Mouse (Mus musculus): ENCODE results near the gene Scg5.
A peak's percentile ranks its signal among the peaks of the same experiment; 100 is the strongest.

The Scg5 gene

DNA sequence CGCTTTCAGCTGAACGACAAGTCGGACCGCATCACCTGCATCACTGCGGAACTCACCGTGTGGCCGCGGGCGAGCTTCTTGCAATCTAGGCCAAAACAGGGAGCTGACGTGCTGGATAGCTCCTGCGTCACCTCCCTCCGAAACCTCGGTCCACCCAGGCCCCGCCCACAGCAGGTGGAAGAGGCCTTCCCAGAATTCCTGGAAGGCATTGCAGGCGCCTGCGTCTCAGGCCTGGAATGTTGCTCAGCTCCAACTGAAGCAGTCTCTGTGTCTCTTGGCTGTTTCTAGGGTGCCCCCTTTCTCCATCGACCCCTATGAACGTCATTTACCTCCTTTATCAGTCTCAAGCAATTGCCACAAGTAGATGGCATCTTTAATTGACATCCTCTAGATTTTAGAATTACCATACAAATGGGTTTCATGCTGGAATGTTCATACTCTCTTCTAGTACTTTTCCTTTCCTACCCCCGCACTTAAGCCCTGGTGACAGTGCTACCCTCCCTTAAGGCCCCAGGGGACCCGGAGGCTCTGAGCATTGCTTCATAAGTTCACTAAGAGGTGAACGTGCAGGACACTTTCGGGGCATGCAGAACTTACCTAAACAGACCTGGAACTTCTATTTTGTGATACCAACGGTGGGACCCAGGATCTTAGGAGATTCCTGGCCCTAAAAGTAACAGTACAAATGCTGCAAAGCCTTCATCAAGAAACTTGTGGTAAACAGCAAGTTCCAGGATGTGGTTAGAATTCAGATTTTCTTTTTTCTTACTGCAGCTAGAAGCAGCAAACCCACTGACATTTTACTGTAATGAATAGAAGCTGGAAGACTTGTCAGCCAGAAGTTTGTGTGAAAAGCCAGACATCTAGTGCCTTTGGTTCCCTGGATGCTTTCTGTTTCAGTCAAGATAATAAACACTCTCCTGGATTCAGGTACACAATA, at the start of gene Scg5:
Gene Scg5 (minus strand): TSS at position 179 of the 940 bp plus-strand sequence.
- DNase-seq, result peak; percentile 79 to 86

DNA sequence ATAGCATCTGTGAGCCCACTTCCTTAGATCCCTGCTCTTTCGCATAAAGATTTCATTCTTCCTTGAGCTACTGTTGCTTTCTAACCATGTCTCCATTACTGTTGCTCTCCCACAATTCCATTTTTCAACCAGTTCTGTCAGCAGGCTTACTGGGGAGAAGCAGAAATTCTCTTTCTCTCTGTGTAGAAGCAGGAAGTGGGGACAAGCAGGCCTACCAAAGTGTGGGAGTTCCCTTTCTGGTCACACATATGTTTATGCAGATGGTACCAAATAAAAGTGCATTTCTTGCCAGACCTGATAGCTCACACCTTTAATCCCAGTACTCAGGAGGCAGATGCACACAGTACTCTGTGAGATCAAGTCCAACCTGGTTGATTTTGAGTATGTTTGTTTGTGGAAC, 41.2 kb upstream of the Scg5 start:
- no peak for DNase-seq

DNA sequence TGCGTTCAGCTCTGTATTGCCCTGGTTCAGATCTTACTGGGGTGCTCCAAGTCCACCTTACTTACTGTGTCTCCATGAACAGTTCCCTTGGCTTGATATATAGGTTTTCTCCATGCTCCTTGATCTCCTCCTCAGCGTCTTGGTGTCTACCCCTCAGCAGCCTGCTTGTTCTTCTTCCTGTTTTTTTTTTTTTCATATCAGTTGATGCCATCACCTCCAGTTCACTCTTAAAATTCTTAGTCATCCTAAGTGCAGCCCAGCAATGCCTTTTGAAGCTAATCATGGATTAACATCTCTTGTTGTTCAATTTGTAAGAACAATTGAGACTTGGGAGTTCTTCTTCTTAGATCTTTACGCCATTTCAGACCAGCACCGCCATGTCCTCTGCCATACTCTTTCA, 39.5 kb upstream of the Scg5 start:
- no peak for DNase-seq

DNA sequence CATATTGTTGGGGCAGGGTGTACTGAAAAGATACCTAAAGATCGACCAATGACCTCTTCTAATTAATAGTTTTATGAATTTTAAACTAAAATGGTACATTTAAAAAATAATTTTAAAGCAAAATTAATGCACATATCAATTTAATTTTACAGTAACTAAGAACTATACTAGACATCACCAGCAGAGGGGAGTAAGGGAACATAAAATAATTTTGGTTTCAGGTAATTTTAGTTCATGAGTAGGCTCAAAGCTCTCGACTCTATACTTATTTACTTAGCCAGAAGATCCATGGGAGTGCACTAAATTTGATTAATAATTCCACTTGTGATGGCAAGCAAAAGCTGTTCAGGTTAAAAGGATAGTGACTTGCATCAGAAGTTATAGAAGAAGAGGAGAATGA, 37.2 kb upstream of the Scg5 start:
- DNase-seq, result no peak

DNA sequence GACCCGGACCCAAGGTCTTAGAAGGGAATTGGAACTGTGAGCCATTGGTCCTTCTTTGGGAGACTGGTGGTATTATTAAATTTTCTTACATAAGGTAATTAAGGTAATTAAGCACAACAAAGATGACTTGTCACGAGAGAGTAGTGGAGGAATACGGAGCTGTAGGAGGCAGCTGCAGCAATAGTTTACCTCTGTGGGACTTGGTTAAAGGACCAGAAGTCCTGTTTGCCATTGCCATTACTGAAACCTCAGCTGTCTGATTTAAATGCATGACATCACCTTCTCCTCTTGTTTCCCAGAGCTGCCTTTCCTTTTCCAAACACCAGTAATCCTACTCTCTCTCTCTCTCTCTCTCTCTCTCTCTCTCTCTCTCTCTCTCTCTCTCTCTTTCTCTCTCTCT, 20.2 kb upstream of the Scg5 start:
- DNase-seq, result no peak

DNA sequence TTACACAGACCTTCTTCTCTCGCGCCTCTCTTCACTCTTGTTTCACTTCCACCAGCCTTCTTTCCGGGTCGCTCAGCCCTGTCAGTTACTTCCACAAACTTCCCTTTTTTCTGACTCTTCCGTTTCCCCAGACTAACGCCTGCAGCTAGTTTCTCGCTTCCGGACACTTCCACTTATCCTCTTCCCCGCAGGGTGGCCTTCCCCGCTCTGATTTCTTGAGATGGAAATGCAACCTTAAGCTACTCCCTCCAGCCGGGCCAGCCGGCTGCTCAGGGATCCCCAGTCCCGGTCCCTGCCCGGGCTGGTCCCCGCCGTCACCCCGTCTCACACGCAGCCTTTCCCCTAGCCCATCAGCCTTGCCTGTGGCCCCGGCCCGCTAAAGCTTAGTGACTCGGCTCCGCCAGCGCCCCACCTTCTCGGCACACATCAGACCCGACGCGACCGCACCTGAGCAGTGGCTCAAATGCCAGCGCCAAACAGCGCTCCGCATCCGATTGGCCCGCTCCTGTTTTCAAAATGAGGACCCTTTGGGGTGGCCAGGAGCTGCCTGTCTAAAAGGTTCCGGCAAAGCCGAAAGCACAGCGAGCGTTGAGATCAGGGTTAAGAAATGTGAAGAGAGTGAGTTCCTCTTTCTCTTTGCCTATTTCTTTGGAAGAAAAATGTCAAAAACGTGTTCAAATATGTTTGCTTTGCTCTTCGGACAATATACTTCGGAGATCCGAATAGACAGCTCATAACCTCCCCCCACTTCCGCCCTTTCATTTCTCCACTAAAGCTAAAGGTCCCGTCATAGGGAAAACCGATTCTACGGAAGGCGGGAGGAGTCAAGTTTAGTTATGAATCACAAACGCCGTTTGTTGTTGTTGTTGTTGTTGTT, 19.6 kb upstream of the Scg5 start, which contains the start of gene Arhgap11a:
Gene Arhgap11a (minus strand): TSS at position 417 of the 877 bp plus-strand sequence.
- peak; percentile 94 to 96 for DNase-seq

DNA sequence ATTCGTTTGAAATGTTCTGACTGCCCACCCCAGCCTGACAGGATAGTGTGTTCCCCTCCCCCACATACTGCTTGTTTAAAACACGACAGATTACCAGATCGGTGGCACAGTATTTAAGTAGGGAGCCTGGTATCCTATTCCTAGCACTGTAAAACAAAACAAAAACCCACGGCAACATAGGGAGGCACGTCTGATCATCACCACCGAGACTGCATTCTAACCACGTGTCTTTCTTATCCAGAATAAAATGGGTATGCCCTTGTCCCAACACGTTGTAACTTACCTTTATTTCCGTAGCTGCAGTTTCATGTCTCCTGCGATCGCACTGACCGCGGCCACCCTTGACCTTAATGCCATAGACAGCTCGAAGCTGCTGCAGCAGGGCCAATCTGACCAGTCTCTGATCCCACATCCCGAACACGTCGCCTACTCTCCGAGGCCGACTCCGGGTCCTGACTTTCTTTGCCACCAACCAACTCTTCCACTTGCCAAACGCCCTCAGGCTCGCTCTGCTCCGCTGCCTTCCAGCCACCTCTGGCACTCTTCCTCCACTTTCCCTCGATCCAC, 18.8 kb upstream of the Scg5 start:
- DNase-seq, result peak in 1 of 2 experiments; percentile 49

DNA sequence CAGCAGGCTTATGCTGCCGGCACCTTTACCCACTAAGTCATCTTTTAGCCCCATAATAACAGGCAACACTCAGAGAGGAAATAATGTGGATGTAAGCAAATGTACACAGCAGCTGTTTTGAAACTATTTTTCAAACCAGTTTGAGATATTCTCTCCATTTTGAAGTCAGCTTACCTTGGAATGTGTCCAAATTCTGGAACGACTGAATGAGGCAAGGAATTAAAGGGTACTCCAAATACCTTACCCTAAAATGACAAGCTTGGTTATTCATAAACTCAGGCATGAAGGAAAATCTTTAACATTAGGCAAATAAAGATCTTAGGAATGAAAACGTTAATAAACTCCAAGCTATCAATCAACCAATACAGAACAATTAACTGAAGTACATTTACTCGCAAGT, 16.2 kb upstream of the Scg5 start:
- DNase-seq, result no peak

DNA sequence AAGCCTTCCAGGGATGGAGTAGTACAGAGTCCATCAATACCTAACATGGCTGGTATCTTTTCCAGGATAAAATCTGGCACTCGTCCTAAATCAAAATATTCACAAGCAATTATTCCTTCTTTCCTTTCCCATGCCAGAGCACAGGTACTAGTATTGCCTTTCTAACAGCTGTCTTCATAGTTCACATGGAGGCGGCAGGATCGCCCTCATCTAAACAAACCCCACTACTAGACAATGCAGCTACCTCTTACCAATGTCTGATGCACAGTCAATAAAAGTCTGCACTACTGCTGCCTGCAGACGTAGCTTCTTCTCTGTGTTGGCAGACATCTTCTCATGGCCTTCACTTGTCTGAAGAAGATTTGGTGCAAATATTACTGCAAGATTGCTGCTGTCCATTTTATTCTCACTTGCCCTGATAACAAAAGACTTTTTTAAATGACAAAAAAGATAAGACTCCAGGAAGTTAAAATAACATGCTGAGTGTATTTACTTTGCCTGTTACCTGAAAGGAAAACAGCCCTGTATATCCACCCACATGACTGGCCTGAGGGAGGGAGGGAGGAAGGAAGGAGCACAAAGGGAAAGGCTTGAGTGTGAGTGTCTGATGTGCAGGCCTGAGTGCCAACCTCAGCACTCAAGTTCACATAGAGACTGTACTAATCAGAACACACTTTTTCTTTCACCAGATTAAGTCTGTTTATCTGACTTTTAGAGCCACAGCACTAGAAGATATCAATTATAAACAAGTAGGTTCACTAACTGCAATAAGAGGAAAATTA, 12.9 kb upstream of the Scg5 start:
- DNase-seq, result no peak

DNA sequence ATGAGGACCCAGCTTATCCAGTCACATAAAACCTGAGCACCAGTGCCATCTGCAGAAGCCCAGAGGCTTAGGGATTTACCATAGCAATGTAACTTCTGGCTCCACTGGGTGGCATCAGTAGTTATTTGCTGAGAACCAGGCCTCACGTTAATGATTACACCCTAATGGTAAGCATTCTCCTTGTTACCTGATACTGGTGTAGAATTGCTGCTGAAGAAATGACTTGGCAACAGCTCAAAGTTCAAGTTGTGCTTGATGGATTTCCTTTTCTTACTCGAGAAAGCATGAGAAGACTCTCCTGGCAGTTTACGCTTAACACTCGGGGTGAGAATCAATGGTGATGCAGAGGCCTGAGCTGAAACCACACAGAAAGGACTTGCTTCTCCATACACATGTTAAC, 10.6 kb upstream of the Scg5 start:
- DNase-seq, result peak; percentile 42 to 88

DNA sequence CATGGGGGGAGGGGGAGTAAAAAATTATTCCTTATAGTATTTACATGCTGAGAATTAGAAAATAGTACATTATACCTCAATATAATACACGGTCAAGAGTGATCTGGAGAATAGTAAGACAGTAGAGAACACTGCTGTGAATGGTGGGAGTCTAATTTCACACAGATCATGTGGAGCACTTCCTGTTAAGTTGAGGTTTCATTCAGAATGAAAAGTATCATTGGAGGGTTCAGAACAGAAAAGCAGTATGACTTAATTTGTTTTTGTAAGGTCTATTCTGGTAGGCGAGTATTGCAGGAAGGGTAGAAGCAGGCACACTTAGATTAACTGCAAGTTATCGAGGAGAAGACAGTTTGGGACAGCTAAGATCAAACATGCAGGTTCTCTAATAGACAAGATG, 6.3 kb upstream of the Scg5 start:
- DNase-seq, result no peak

DNA sequence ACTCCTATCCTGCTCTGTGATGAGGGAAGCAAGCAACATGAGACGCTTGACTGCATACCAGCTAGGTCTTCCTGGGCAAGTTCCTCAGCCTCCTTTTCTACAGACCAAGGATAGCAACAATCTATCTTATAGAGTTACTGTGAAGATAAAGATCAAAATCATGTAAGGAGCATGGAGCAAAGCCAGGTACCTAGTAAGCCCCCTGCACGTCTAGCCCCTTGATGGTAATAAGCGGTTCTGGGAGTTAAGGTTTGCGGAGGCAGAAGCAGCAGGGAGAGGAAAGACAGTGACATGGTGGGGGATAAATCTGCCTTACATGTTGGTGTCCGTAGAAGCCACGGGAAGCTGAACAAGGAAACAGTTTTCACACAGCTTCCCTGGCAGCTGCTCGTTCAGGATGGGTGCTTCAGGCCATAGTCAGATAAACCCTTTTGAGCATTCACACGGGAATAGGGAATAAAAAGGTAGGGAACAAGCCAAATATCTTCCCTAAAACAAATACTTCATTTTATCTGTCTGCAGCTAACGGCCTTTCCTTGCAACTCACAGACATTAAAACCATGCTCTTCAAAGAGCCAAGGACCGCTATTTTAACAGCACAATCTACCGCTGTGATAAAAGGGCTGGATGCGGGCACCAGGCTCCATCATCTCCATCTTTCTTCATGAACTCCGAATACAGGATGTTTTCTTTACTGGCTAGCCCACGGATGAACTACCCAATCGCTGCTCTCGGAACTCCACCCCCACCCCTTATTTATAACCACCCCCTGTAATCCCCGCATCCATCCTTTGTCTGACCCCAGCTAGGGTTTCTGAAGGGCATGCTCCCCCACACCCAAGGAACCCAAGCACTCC, 607 bp downstream of the Scg5 start:
- no peak for DNase-seq

DNA sequence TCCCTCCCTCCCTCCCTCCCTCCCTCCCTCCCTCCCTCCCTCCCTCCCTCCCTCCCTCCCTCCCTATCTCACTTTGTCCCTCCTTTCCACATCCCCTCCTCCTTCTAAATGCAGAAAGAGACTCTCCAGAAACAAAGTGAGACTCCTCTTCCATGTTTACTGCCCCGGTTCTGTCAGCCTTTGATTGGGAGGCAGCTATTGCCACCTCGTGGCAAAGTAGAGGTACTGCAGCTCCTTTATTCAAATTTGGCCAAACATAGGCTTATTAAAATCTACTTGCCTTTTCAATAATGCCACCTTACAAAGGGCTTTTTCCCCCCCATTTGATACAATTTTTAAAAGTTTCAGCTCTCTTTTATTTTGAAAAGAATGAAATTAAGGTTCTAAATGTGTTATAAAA, 5.0 kb downstream of the Scg5 start:
- peak; percentile 31 to 39 for DNase-seq

DNA sequence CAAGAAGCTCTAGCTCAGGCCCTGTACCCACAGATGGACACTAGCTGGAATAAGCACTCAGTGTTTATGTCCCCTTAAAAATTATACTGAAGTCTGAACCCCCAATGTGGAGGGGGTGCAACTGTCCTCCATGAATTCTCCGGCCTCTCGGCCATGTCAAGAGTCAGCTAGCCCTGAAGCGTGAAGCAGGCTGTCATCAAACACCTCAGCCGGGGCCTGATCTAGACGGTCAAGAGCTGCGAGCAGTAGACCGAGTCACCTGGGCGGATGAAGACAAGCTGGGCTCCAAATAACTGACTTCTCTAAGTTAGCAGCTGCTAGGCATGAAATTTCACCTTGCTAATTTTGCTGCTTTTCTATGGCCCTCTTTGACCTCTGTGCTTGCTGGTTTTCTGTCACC, 6.6 kb downstream of the Scg5 start:
- DNase-seq, result no peak

DNA sequence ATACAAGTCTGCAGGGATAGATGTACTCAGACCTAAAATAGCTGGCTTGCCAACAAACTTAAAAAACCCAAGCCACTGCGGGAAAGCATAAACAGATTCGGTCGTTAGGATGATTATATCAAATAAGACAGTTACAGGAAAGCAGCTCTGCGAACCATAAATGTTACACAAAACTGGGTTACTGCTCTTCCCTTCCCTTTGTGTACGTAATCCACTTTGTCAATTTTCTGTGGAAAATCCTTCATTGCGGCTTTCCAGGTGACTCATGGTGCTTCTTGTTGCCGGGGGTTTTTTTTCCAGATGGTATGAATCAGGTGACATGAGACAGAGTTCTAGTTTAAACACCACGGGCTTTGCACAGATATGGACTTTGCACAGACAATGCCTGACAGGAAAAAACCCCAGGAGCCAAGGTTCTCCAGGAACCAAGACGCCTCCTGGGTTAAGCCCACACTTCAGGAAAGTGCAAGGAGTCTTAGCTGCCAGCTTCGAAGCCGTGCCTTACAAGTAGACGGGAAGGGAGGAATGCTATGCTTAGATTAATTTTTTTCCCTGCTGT, 7.7 kb downstream of the Scg5 start:
- DNase-seq, result peak; percentile 41 to 59

DNA sequence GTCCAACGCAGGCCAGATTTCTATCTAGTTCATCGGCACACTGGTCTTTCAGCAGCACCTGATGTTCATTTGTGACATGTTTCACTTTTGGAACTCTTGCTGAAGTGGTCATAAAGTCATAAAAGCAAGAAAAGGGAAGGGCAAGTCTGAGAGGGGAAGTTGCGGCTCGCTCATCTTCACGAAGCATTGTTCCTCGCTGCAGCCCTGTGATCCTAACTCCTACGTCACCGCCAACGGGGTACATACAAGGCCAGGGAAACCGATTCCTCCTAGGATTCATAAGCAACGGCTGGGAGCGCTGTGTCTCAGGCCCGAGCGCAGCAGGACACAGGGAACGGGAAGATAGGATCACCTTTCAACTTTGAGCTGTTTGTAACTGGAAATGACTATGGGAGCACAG, 8.8 kb downstream of the Scg5 start:
- no peak for DNase-seq

DNA sequence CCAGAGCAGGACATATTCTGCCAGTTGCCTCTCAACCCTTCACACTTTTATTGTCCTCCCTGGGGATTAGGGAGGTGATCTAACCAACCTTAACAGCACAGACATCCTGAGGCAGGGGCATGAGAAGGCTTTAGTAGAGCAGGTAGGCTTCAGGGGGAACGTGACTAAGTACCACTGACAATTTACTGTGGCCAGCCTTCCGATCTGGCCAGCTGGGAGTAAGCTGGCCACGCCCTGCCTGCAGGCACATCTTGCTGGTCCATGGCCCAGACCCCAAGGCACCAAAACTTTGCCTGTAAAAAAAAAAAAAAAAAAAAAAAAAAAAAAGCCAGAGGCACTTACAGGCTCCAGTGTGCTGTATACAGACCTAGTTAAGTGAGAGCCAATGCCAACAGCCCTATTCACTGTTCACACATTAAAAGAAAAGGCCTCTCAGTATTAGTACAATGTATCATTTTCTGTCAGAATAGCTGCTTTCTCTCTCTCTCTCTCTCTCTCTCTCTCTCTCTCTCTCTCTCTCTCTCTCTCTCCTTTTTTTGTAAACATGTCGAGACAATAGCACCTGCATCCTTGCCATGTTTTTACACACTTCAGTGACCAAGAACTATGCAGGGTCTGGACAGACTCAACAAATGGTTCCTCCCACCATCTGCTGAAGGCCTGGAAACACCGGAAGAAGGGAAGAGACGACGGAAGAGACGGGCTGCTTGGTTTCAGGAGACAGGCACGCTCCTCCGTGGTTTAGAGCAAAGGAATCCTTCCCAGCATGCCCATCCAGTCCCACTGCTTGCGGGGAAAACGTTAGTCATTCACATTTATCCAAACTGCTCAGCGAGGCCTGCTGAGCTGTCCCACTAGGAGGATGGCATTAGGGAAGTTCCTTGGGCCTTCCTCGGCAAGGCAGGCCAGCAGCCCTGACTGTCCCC, 11.0 kb downstream of the Scg5 start:
- no peak for DNase-seq

DNA sequence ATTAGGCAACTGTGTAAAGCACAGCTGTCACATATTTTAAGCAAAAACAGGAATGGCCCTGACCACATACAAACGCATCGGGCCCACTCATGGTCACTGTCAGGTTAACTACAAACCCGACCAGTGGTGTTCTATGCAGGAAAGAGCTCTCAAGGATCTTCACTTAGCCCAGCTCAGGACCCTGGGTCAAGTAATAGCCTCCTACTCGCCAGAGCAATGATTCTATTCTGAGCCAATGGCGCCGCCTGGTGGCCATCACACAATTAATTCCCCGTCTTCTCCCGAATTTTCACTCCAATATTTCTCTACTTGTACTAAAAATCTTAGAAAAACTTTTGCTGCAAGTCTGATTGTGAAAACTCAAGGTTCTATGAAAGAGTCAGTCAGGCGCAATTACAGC, 21.3 kb downstream of the Scg5 start:
- DNase-seq, result peak; percentile 37 to 89

DNA sequence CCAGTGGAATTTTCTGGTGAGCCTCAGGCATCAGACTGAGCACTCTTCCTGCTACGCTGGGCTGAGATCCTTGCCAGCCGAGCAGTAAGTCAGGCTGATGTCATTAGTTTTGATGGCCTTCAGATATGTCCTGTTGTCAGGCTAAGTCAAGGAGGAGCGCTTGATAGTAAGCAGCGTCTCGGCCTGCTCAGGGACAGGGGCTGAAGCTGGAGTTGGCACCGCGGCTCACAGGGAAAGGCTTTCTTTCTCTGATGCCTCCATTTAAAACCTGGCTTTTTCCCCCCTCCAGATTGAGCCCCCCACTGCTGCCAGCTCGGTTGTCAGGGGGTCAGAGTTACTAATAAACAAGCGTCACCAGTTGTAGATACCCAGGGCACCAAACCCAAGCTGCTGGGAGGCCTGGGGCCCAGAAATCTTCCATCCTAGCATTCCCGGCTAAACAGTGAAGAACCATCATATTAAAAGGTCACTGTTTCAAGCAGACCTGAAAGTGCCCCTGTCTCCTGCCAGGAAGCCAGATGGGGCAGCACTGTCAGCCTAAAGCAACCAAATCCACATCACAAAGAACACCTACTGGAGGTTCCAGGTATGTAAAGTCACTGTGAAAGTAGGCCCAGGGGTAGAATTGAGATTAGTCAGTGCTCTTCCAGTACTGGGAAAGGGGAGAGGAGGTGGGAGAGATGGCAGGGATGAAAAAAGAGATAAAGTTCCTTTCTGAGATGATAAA, 21.9 kb downstream of the Scg5 start:
- no peak for DNase-seq

Data from kidney, postnatal 36 days (tissue).